Mouse (Mus musculus) spleen, adult 2 months (tissue): ENCODE measurements around the gene Zfp992. TPM values are rescaled to one million over a fixed set of nuclear protein-coding genes. Genes with fewer than 3 reads are reported as not detected.
"Not testable (repeated sequence)": the region's sequence is repeated elsewhere in the genome, so short reads cannot be mapped to it uniquely, and the experiment has no call there.

Experiments
- DNase-seq, 2 experiments: peaks; one replicate each; pipeline versions ENCODE4 v3.0.0 to v3.0.0-alpha.2; 2012 to 2021; ENCODE audit warnings: low spot score in 2 of 2, low read depth in 1 of 2
- H3K27ac ChIP-seq: fragments of 200-500 bp; 2 replicates; pipeline ENCODE4 v1.5.1; 2012; ENCODE audit warnings: low read length, inconsistent platforms; ENCODE audit not compliant: insufficient read depth
- H3K27me3 ChIP-seq: fragments of 200-500 bp; 2 replicates; pipeline ENCODE4 v1.6.1; 2012; ENCODE audit warnings: mild to moderate bottlenecking, moderate library complexity, low read length, inconsistent platforms; ENCODE audit not compliant: control insufficient read depth, insufficient read depth
- H3K36me3 ChIP-seq: fragments of 200-500 bp; 2 replicates; pipeline ENCODE4 v1.6.1; 2012; ENCODE audit warnings: mild to moderate bottlenecking, low read length, inconsistent platforms; ENCODE audit not compliant: control insufficient read depth, insufficient read depth
- H3K4me1 ChIP-seq: fragments of 200-500 bp; 2 replicates; pipeline ENCODE4 v1.6.1; 2011; ENCODE audit warnings: inconsistent platforms; ENCODE audit not compliant: control insufficient read depth, insufficient read depth, insufficient read length
- H3K4me3 ChIP-seq: fragments of 200-500 bp; 2 replicates; pipeline ENCODE4 v1.5.1; 2011; ENCODE audit warnings: mild to moderate bottlenecking, inconsistent platforms; ENCODE audit not compliant: insufficient read depth, insufficient read length; ENCODE audit errors: extremely low read depth
- CTCF ChIP-seq: fragments of 200-500 bp; IDR thresholded peaks from 2 replicates; pipeline ENCODE4 v1.5.1; 2011; ENCODE audit warnings: mild to moderate bottlenecking, inconsistent platforms; ENCODE audit not compliant: insufficient read depth, insufficient read length, insufficient replicate concordance; ENCODE audit errors: extremely low read depth
- POLR2A ChIP-seq: fragments of 200-500 bp; IDR thresholded peaks from 2 replicates; pipeline ENCODE4 v1.6.1; 2011; ENCODE audit warnings: low read depth, low read length, inconsistent platforms
- WGBS: fragments of 180-500 bp; shearing (Covaris S2); methylation state at CpG from one replicate; pipeline ENCODE4 v1.1.7; 2018; 5-methylcytosine and 5-hydroxymethylcytosine counted together
- polyA plus RNA-seq: library from polyadenylated mRNA; depleted of rRNA; stranded (reverse); fragments of >200 nt; gene quantifications from 2 replicates; pipeline ENCODE4 v1.2.3, GENCODE M21; 2012; rRNA removed

The Zfp992 gene
- polyA plus RNA-seq, 1 experiment = 0.30 TPM

- DNase-seq = no peak
- H3K4me1 ChIP-seq = no peaks in the 10 kb centered on the region
- H3K36me3 ChIP-seq = no peaks in the 10 kb centered on the region
- no peaks in the 10 kb centered on the region for H3K27me3 ChIP-seq
- H3K4me3 ChIP-seq = no peak overlapping the region
- TF ChIP-seq CTCF = no peak
- TF ChIP-seq POLR2A = no peak
- H3K27ac ChIP-seq = no peak overlapping the region
- 56% methylated on average over 1 of the region's 1 CpGs for WGBS
Observed at GRCm38 (mm10) chr4:146516474-146516873, 67.7 kb downstream of the Zfp992 start.

- not testable (repeated sequence) for DNase-seq, H3K36me3 ChIP-seq, H3K27ac ChIP-seq, H3K27me3 ChIP-seq, H3K4me1 ChIP-seq, H3K4me3 ChIP-seq
- 64% methylated on average over 2 of the region's 2 CpGs for WGBS
Observed at GRCm38 (mm10) chr4:146517150-146517549, 68.3 kb downstream of the Zfp992 start.

Other genes starting within 250 kb of the Zfp992 start
- not detected in 2 replicates for gene Zfp981, start 53.0 kb downstream of the Zfp992 start, polyA plus RNA-seq
- 0.28 and 0.69 TPM in 2 replicates for gene Zfp993, start 161.9 kb downstream of the Zfp992 start, polyA plus RNA-seq